Mouse (Mus musculus) 416B (cell line): Measurements from ENCODE around the gene Dnah5.

Experiments used
- DNase-seq: peaks from one replicate; pipeline ENCODE4 v3.0.0; 2011; ENCODE audit warnings: low read depth

The Dnah5 gene

GRCm38 (mm10) chr15:28466591-28467247 lies 263.2 kb downstream of the Dnah5 start:
- no peak for DNase-seq

- no peak for DNase-seq
Measured at GRCm38 (mm10) chr15:28473749-28474390, 270.3 kb downstream of the Dnah5 start.

- DNase-seq, result no peak
Measured at GRCm38 (mm10) chr15:28502820-28503219, 299.3 kb downstream of the Dnah5 start.

- DNase-seq, result no peak
Measured at GRCm38 (mm10) chr15:28515176-28515575, 311.6 kb downstream of the Dnah5 start.
